Mouse (Mus musculus) intestine, postnatal 0 days (tissue): ENCODE data around the gene Treml2. TPM values are rescaled to one million over a fixed set of nuclear protein-coding genes. Genes with fewer than 3 reads are reported as not detected.

Experiments used
- ATAC-seq: fragments of 200-750 bp; cut with Nextera tagmentation; 2 replicates; pipeline ENCODE4 v1.8.0; 2017; ENCODE audit warnings: mild to moderate bottlenecking, moderate TSS enrichment, moderate library complexity
- H3K27ac ChIP-seq: fragments of 300-500 bp; sonication (generic); 2 replicates; pipeline ENCODE4 v1.5.1; 2014; ENCODE audit warnings: mild to moderate bottlenecking, low read depth, low read length, moderate library complexity
- H3K27me3 ChIP-seq: fragments of 300-500 bp; sonication (generic); replicated peaks from 2 replicates; pipeline ENCODE4 v1.6.1; 2014; ENCODE audit warnings: low read length, mixed read lengths; ENCODE audit not compliant: control insufficient read depth, insufficient read depth
- H3K36me3 ChIP-seq: fragments of 300-500 bp; sonication (generic); 2 replicates; pipeline ENCODE4 v1.6.1; 2014; ENCODE audit warnings: mild to moderate bottlenecking, moderate library complexity; ENCODE audit not compliant: control insufficient read depth, insufficient read depth
- H3K4me1 ChIP-seq: fragments of 300-500 bp; sonication (generic); replicated peaks from 2 replicates; pipeline ENCODE4 v1.6.1; 2014; ENCODE audit warnings: antibody characterized with exemption, low read length, mixed read lengths; ENCODE audit not compliant: control insufficient read depth, insufficient read depth
- H3K4me2 ChIP-seq: fragments of 300-500 bp; sonication (generic); replicated peaks from 2 replicates; pipeline ENCODE4 v1.6.1; 2014; ENCODE audit warnings: low read depth, mild to moderate bottlenecking, moderate library complexity
- H3K4me3 ChIP-seq: fragments of 300-500 bp; sonication (generic); 2 replicates; pipeline ENCODE4 v1.5.1; 2014; ENCODE audit warnings: low read depth, low read length
- H3K9ac ChIP-seq: fragments of 300-500 bp; sonication (generic); 2 replicates; pipeline ENCODE4 v1.6.1; 2014; ENCODE audit warnings: mild to moderate bottlenecking, low read depth, low read length
- H3K9me3 ChIP-seq: fragments of 300-500 bp; sonication (generic); 2 replicates; pipeline ENCODE4 v1.6.1; 2016; ENCODE audit warnings: mixed run types; ENCODE audit not compliant: control insufficient read depth
- CTCF ChIP-seq: sonication (generic); IDR thresholded peaks from 2 replicates; pipeline ENCODE4 v1.5.1; 2016; ENCODE audit warnings: low read depth, mild to moderate bottlenecking, control low read depth, antibody characterized with exemption, moderate library complexity
- WGBS: fragments of 180-500 bp; shearing (Covaris S2); extraction: QIAGEN DNeasy Blood & Tissue Kit; methylation state at CpG from one replicate; pipeline ENCODE4 v1.1.7; 2014; 5-methylcytosine and 5-hydroxymethylcytosine counted together
- polyA plus RNA-seq: library from polyadenylated mRNA; unstranded; fragments of >200 nt; fragmentation: Nextera tagmentation; extraction: Ambion mirVana; gene quantifications from 2 replicates; pipeline ENCODE4 v1.2.1, GENCODE M21; 2015

The Treml2 gene
- polyA plus RNA-seq, result 0.24 TPM in 1 of 2 replicates, not detected in the other

GRCm38 (mm10) chr17:48299203-48299602 lies at the start of gene Treml2:
Treml2 (plus strand) TSS chr17:48299498.
- Histone ChIP-seq H3K9ac (no peak within 1 kb of the TSS), H3K4me1 (no peaks in the 10 kb centered on the region), H3K36me3 (no peaks in the 10 kb centered on the region), H3K4me3 (no peak within 1 kb of the TSS), H3K27ac (no peak within 1 kb of the TSS), H3K27me3 (no peaks in the 10 kb centered on the region), H3K4me2 (0 out of 2 replicates have a peak within 1 kb of the TSS, but pooled peaks have one; percentile 17), H3K9me3 (no peaks in the 10 kb centered on the region)
- TF ChIP-seq CTCF, result no peak
- ATAC-seq, result no peak
- WGBS, result 29% methylated on average over 3 of the region's 4 CpGs

GRCm38 (mm10) chr17:48249501-48249900 lies 49.8 kb upstream of the Treml2 start:
- WGBS, result 72% methylated on average over 11 of the region's 11 CpGs
- no peaks in the 10 kb centered on the region for H3K36me3 ChIP-seq
- no peaks in the 10 kb centered on the region for H3K4me1 ChIP-seq
- no peaks in the 10 kb centered on the region for H3K27me3 ChIP-seq
- no peak overlapping the region for H3K4me2 ChIP-seq
- H3K27ac ChIP-seq, result no peak overlapping the region
- no peak overlapping the region for H3K9ac ChIP-seq
- ATAC-seq, result no peak
- no peaks in the 10 kb centered on the region for H3K9me3 ChIP-seq
- H3K4me3 ChIP-seq, result no peak overlapping the region
- TF ChIP-seq CTCF, result no peak

- Histone ChIP-seq H3K36me3 (no peaks in the 10 kb centered on the region), H3K9me3 (no peaks in the 10 kb centered on the region), H3K4me1 (no peaks in the 10 kb centered on the region), H3K4me3 (no peak overlapping the region), H3K27me3 (no peaks in the 10 kb centered on the region), H3K27ac (no peak overlapping the region), H3K9ac (no peak overlapping the region), H3K4me2 (no peak overlapping the region)
- TF ChIP-seq CTCF, result no peak
- ATAC-seq, result no peak
- 88% methylated on average over 7 of the region's 7 CpGs for WGBS
Observed at GRCm38 (mm10) chr17:48250631-48251030, 48.7 kb upstream of the Treml2 start.

GRCm38 (mm10) chr17:48256575-48256974 lies 42.7 kb upstream of the Treml2 start:
- Histone ChIP-seq H3K4me2 (no peak overlapping the region), H3K9me3 (no peaks in the 10 kb centered on the region), H3K36me3 (no peaks in the 10 kb centered on the region), H3K27me3 (no peaks in the 10 kb centered on the region), H3K4me3 (no peak overlapping the region), H3K9ac (no peak overlapping the region), H3K27ac (no peak overlapping the region), H3K4me1 (no peaks in the 10 kb centered on the region)
- peak; percentile 59 for ATAC-seq
- no peak for TF ChIP-seq CTCF

GRCm38 (mm10) chr17:48261868-48262267 lies 37.4 kb upstream of the Treml2 start:
- WGBS, result 61% methylated on average over 2 of the region's 2 CpGs
- Histone ChIP-seq H3K4me1 (peaks cover 10% of the 10 kb centered on the region; the same call in 1 of the 2 replicates), H3K4me2 (no peak overlapping the region), H3K27ac (no peak overlapping the region), H3K4me3 (no peak overlapping the region), H3K9ac (no peak overlapping the region), H3K36me3 (no peaks in the 10 kb centered on the region), H3K27me3 (no peaks in the 10 kb centered on the region), H3K9me3 (no peaks in the 10 kb centered on the region)
- no peak for ATAC-seq
- no peak for TF ChIP-seq CTCF

- 89% methylated on average over 3 of the region's 3 CpGs for WGBS
- no peak for TF ChIP-seq CTCF
- no peaks in the 10 kb centered on the region for H3K36me3 ChIP-seq
Observed at GRCm38 (mm10) chr17:48263741-48264362, 35.4 kb upstream of the Treml2 start, which contains the start of gene Treml4. Treml4 (plus strand) TSS chr17:48264295.

More at GRCm38 (mm10) chr17:48263741-48264362, 35.4 kb upstream of the Treml2 start, which contains the start of gene Treml4:
- Histone ChIP-seq H3K27ac (no peak within 1 kb of the TSS), H3K4me2 (no peak within 1 kb of the TSS), H3K4me3 (no peak within 1 kb of the TSS), H3K27me3 (no peaks in the 10 kb centered on the region), H3K9ac (no peak within 1 kb of the TSS), H3K4me1 (peaks cover 16% of the 10 kb centered on the region), H3K9me3 (no peaks in the 10 kb centered on the region)
- ATAC-seq, result no peak
